In the genomic region with DNA sequence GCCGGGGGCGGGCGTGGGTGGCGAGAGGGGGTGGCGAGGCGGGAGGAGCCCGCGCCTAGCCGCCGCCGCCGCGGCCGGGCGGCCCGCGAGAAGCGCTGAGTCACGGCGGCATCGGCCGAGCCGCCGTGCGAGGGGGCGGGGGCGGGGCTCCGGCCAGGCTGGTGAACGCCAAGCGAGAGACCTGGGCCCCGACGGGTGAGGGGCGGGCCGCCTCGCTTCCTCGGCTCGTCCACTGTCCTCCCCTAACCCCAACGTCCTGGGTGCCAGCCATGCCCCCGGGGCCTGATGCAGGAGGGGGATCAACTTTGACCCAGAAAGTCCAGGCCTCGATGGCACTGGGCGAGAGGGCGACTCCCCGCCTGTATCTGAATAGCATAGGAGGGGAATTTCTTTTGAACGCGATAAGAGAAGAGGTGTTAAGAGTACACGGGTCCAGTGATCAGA, we compare ENCODE assay signal across 1 mouse cellular context.
A peak's percentile ranks its signal among the peaks of the same experiment; 100 is the strongest.
TF ChIP-seq lines count a peak whose summit lies in the region.

TSS of gene Me1 (minus strand) at position 136 of the 444 bp plus-strand sequence.

TF ChIP-seq in MEL, 35 proteins besides CTCF, POLR2A, EP300 and RAD21 (continued from another document):
- TF ChIP-seq GABPA (IDR thresholded peaks at IDR 0.05; ENCODE audit: low read depth, low read length), result 0 out of 2 replicates have a peak, but pooled peaks have one; percentile 49
- no peak for TF ChIP-seq RCOR1 (IDR thresholded peaks at IDR 0.05; ENCODE audit: low read depth, low read length)
- no peak for TF ChIP-seq MYC (IDR thresholded peaks at IDR 0.05; ENCODE audit: low read depth, low read length)
- no peak for TF ChIP-seq POLR2AphosphoS2 (IDR thresholded peaks at IDR 0.05; ENCODE audit: low read length)
- no peak for TF ChIP-seq MAX (IDR thresholded peaks at IDR 0.05; ENCODE audit: low read length)
- TF ChIP-seq JUND (IDR thresholded peaks at IDR 0.05; ENCODE audit: low read depth, low read length), result no peak
- no peak for TF ChIP-seq USF1 (IDR thresholded peaks at IDR 0.05; ENCODE audit: low read depth, low read length)
- TF ChIP-seq ZKSCAN1 (IDR thresholded peaks at IDR 0.05; ENCODE audit: low read depth, low read length), result no peak
- TF ChIP-seq SMC3 (IDR thresholded peaks at IDR 0.05; ENCODE audit: low read depth, low read length), result no peak
- TF ChIP-seq NELFE (IDR thresholded peaks at IDR 0.05; ENCODE audit: low read depth, low read length), result peak; percentile 46
- TF ChIP-seq MAFK (IDR thresholded peaks at IDR 0.05; ENCODE audit: borderline replicate concordance, low read depth, low read length), result no peak
